Mouse (Mus musculus) spleen, adult 2 months (tissue): ENCODE results near the gene Clptm1l.

ENCODE experiments used
- CTCF ChIP-seq: fragments of 200-500 bp; IDR thresholded peaks from 2 replicates; pipeline ENCODE4 v1.5.1; 2011; ENCODE audit warnings: mild to moderate bottlenecking, inconsistent platforms; ENCODE audit not compliant: insufficient read depth, insufficient read length, insufficient replicate concordance; ENCODE audit errors: extremely low read depth
- POLR2A ChIP-seq: fragments of 200-500 bp; IDR thresholded peaks from 2 replicates; pipeline ENCODE4 v1.6.1; 2011; ENCODE audit warnings: low read depth, low read length, inconsistent platforms

DNA sequence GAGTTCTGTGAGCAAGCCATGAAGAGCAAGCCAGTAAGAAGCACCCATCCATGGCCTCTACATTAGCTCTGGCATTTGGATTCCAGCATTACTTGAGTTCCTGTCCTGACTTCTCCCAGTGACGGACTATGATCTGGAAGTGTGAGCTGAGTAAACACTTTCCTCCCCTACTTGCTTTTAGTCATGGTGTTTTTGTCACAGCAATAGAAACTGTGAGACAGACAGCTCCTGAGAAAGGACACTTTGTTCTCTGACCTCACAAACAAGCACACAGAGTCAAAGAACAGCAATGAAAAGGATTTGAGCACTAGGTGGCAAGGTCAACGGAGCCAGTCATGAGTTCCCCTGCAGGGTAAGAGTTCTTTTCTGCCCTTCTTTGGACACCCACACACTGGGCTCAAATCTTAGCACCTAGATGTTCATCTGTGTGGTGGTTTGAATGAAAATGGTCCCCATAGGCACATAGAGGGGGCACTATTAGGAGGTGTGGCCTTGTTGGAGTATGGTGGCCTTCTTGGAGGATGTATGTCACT, 56.4 kb downstream of the Clptm1l start:
- TF ChIP-seq POLR2A (no peak), CTCF (no peak)
